Mouse (Mus musculus) activated CD4-positive, CD25-positive, alpha-beta regulatory T cell, adult 4 months (primary cell): ENCODE data around the gene Ulk3. TPM values are rescaled to one million over a fixed set of nuclear protein-coding genes. Genes with fewer than 3 reads are reported as not detected.

Experiments
- ATAC-seq: one replicate; pipeline ENCODE4 v1.8.0; 2017
- polyA plus RNA-seq, 2 experiments: library from polyadenylated mRNA; unstranded; fragments of 100-300 nt; shearing (Covaris generic); gene quantifications; one replicate each; pipeline ENCODE4 v1.2.1; 2017

Ulk3 gene
- polyA plus RNA-seq, 2 experiments from 2014 or later, result 25.1 to 29.3 TPM

DNA sequence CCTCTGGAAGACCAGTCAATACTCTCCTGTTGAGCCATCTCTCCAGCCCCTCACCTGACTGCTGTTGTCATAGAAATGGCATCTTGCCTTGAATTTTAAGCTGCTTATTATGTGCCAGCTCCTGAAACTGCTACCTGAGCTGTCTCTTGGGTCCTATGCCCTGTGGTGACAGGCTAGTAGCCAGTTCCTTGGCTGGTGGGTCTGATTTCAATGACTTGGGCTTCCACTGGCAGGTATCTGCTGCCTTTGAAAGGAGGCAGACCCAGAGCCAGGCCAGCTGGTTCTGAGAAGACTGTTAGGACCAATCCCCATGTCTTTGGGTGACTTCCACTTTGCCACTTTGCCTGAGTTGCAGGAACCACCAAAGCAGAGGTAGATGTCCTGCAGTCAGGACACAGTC is 14.9 kb upstream of the Ulk3 start:
- ATAC-seq, result no peak

DNA sequence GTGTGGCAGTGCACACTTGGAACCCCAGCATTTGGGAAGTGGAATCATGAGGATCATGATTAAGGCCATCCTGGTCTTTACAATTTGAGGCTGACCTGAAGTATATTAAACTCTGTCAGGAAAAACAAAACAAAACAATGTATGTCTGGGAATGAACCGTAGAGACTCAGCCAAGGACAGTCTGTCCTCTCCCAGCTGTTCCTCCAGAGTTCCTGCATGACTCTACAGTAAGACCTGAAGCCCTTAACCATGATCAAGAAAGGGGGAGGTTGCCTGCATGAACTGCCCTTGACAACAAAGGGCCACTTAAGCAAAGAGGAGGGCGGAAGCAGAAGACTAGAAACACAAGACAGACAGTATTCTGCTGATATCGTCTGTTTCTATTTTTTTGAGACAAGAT is 13.7 kb upstream of the Ulk3 start:
- no peak for ATAC-seq

DNA sequence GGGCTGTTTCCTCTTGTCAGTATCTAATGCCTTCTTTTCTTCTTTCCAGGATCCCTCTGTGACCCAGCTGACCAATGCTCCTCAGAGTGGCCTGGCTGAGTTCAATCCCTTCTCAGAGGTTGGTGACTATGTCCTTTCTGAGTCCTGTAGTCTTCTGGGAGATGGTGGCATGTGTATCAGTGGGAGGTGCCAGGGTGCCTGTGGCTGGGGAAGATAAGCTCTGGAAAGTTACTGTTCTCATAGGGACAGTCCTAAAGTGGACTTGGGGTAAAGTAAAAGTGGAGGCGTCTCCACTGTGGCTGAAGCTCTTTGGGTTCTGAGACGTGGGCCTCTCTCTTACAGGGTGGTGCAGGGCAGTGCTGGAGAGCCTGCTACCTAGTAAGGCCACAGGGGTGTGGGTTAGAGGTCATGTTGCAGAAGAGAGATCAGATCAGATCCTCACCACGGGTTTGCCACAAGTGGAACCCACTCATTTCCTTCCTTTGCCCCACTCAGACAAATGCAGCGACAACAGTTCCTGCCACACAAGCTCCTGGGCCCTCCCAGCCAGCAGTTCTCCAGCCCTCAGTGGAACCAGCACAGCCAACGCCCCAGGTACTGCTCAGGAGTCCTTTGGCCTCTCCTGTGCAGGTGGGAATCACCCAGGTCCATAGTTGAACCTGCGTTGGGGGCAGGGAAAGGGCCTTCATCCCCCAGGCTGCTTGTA is 12.0 kb upstream of the Ulk3 start:
- peak; percentile 43 for ATAC-seq

DNA sequence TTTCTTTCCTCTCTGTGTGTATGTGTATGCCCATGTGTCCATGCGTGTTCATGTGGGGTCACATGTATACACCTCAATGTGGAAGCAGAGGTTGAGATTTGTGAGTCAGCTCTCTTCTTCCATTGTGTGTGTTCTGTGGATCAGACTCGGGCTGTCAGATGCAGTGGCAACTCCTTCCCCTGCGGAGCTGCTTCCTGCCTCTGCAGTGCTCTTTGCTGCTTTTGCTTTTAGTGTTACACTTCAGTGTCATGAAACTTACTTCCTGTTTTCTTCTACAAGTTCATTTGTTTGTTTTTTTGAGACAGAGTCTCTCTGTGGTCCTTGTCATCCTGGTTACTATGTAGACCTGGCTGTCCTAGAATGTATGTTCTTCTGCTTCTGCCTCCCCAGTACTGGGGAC is 4.3 kb upstream of the Ulk3 start:
- no peak for ATAC-seq

DNA sequence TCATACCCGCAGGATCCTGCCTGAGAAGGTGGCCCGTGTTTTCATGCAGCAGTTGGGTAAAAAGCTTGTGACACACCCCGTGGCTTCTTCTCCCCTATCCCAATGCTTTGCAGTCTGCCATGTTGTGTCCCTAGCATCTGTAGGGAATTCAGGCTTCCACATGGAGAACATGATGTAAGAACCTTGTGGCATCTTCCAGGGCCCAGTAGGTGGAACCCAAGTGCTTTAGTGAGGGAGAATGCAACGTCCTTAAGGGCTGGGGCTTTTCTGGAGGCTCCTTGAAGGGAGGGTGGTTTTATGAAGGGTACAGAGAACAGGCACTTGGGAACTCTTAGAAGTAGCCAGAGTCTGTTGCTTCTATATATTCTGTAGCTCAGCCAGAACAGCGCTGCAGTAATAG is 1.5 kb downstream of the Ulk3 start:
- no peak for ATAC-seq

DNA sequence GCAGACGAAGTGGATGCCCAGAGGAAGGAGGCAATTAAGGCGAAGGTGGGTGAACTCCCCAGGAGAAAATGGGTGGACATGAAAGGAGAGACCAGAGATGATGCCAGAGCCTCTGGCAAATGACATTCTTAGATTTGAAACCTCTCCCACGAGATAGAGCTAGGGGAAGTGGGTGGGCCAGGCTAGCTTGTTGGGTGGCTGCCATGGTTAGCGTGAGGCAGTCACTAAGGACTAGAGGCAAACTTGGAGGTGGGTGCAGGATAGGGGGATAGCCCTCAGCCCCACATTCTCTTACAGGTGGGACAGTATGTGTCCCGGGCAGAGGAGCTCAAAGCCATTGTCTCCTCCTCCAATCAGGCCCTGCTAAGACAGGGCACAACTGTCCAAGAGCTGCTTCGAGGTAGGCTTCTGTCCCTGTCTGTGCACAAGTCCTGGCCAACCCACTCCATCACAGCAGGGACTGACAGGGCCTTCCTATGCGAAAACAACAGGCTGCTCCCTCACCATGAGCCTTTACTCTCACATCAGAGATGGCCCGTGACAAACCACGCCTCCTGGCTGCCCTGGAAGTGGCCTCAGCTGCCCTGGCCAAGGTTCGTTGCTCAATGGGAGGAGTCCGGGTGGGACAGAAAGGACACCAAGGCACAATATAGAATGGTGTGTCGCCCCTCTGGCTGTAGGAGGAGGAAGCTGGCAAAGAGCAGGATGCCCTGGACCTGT is 4.4 kb downstream of the Ulk3 start:
- ATAC-seq, result no peak

DNA sequence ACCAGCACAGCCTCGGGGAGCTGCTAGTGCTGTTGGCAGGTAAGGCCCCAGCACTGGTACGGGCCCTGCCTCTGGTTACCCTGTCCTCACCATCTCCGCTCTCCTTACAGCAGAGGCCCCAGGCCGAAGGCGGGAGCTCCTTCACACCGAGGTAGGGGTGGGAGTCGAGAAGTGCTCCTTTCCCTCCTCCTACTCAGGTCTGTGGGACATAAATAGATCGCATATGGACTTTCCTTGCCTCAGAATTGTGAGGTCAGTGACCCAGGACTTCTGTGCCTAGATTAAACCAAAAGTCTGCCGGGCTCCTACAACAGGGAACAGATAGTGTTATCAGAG is 4.9 kb downstream of the Ulk3 start:
- ATAC-seq, result no peak

DNA sequence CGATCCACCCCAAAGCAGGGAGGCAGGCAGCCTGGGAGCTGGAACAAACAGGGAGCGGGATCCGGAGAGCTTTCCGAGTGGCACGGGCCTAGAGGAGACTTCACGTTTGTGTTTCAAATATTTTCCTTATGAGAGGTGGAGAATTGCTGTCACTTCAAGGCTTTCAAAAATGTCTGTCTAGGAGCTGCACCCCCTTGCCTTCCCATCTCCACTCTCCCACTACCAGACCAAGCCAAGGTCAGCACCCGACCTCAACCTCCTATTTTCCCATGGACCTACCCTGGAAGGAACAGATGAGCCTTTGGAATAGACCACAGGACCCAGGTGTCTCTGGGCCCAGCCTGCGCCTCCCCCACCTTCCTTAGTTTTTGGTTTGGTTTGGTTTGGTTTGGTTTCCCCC is 8.0 kb downstream of the Ulk3 start:
- ATAC-seq, result no peak

DNA sequence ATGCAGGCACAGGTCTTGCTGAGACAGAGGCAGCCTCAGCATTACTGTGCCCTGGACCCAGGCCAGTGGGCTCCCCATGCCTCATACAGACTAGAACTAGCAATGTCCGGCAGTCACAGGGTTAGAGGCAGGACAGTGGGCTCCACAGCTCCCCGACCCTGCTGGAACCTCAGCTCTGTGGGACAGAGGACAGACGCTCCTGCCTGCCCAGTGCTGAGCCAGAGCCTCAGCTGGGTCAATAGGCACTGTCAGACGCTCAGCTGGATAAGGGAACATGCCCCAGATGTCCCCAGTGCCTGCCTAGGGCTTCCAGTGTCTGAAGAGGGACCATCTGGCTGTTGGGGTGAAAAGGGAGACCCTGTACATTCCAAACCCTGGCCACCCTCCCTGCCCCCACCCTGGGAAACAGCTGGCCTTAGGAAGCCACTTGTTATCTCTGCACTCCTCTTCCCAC is 8.7 kb downstream of the Ulk3 start:
- ATAC-seq, result no peak

DNA sequence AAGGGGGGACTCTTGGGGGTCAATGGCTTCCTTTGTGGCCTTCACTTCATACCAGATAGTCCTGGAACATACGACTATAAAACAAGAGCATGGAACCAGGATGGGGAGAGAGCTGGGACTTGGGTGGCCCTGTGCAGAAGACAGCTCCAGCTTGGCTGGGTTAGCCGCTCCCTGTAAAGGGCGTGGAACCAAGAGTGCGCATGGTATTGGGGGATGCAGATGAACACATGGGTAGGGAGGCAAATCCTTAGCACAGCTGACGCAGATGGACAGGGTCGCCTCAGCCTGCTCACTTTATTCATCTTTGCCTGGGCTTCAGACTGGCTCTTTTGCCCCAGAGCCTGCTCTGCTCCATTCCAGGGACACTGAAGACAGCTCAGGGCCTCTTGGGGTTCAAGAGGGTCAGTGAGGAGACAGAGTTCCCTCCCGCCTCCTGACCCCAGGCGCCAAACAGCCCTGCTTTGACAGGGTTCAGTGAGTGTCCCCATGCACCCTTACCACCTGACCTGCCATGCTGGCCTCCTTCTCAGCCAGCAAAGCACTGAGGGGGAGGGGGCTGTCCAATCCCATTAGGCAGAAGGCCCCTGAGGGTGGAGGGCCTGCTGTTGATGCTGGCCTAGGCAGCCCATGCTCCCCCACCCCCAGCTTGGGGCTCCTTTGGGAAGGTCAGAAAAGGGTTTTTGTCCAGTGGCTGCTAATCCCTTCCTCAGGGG is 9.8 kb downstream of the Ulk3 start:
- ATAC-seq, result no peak

DNA sequence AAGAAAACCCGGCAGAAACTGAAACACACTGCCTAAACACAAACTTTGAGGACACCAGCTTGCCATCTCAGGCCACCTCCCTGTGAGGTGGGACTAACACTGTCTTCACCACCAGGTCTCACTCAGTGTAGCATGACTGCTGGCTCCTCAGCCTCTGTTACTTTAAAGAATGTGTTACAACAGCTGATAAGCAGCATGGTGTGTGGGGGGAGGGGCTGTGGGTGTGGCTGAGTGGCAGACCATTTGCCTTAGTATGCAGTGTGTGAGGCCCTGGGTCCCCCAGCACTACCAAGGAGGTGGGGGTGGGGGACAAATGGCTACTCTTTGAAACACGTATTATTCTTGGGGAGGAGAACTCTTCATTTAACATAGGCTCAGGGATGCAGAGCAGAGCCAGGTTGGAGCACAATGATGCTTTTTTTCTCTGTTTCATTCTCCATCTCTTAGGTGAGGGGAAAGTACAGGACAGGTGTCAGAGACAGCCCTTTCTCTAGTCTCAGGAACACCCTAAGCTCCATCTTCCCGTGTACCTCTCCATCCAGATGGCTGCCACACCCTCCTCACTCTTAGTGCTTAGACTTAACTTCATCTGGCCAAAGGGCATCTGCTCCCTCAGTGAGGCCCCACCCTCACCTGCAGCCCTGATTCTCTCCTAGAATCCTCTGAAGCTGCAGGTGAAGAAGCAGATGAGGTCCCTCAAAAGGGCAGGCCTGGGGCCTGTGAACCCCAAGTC is 11.5 kb downstream of the Ulk3 start:
- ATAC-seq, result no peak

DNA sequence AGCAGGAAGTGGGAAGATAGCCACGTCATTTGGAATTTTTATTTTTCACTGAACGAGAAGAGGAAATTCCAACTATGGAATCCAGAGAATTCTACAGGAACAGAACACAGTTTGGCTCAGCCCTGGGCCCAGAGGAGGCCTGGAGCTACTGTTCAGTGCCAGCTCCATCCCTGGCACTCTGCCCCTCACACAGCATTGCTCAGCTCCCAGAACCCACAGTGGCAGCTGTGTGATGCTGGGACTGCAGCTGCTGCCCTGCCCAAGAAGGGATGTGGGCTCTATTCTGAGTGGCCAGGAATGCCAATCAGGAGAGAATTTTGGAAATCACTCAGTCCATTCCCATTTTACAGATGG is 12.1 kb downstream of the Ulk3 start:
- ATAC-seq, result no peak

DNA sequence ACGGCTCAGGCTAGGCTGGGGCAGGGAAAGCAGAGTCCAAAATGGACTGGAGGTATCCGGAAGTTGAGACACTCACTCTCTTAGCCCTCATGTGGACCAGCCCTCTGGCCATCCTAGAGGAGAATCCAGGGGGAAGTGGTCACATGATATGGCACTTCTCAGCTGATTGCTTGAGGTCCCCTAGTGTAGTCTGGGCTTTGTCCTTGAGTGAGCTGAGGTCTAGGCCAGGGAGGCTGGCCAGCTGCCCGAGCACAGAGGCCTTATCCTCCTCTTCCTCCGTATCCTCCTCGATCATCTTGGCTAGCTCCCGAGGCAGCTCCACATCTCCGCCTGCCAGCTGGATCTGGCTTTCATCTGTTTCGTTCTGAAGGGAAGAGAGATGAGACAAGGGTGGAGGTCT is 12.8 kb downstream of the Ulk3 start:
- ATAC-seq, result no peak

DNA sequence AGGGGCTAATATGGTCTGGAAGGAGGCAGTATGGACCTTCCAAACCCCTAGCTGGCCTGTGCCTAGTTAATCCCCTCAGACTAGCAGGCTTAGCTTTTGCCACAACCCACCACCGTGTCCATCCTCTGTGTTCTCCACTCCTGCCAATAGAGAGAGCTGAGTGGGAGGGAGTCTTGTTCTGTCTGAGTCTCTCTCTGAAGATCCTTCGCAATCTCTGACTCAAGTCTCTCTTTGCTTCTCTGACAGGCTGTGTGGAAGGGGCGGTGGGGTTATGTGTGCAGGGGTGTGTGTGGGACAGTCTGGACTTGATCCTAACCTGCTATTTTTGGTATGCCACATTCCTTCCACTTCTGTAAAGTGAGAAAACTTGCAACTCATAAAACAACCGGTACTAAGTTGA is 15.6 kb downstream of the Ulk3 start:
- ATAC-seq, result no peak

DNA sequence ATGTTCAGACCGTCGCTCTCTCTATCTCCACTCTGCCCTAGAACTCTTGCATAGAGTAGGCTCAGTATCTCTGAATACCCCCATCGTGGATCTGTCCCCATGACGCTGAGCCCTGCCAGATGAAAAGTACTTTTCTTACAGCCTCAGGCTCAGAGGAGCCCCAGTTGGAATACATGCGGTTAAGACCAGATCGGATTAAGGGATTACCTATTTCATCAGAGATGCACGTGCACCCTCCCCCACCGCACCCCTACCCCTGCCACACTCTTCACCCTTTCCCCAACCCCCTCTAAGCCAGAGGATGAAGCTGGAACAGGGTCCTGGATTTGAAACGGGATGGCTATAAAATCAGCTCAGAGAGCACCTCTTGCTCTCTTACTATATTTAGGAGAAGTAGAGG is 16.3 kb downstream of the Ulk3 start:
- no peak for ATAC-seq

DNA sequence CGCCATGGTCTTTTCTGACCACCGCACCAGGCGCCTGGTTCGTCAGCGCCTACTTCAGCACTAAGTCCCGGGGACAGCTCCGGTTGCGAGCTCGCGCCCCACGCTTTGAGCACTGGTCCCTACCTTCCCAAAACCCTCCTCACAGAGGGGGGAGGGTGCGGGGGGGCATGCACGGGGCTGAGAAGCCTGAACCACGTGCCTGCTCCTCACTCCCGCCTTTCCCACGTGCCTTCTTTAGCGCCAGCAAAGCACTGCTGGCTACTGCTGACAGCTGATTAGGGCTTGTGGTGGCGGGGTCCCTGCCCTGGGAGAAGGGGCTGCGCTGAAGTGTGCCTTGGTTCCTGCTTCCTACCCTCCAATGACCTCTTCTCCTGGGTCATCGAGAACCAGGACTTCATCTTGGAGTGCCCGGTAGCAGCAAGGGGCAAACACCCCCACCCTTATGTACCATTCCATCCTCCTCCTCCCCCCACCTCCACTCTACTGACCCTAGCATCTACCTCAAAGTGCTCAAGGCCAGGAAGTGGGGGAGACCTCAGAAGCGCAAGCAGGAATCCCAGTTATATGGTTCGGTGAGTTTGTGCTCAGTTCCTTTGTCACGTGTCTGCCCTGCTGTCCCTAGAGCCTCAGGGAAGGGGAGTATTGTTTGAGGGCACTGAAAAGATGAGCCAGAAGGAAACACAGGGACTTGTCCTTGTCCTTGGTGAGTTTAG is 17.0 kb downstream of the Ulk3 start, which contains the start of gene Cplx3:
Gene Cplx3, minus strand, starts transcription at position 143 of the 713 bp plus-strand sequence.
- ATAC-seq, result no peak

DNA sequence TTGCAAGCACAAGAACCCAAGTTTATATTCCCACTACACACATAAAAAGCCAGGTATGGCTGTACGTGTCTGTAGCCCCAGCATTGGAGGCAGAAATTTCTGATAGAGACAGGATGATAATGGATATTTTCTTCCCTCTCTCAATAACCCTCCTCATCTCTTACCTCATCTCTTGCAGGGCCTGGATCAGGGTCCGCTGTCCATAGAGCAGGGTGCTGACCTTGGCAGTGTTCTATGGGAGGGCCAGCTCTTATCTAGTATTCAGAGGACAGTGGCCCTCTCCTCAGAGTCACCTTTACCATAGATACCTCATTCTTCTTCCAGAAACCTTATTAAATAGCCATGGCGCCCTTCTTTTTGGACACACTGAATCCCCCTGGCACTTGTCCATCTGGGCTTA is 20.6 kb downstream of the Ulk3 start:
- ATAC-seq, result no peak

DNA sequence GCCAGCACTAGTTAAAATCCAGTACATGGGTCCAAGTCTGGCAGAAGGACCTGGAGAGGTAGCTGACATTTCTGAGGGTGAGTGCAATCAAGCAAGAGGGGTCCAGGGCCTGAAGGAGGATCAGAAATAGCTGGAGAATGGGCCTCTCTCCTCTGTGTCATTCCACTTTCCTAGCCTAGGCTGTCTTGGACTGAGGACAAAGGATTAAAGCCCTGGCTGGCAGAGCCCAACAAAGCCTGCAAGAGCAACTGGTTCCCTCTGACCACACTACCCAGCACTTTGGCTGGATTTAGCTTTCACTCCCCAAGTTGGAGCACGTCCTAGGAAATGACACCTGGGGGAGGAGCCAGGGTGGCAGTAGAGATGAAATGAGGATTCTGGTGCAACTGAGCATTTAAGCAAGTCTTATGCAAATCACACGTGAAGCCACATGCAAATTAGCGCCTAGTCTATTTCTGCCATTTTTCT is 21.1 kb downstream of the Ulk3 start:
- no peak for ATAC-seq

DNA sequence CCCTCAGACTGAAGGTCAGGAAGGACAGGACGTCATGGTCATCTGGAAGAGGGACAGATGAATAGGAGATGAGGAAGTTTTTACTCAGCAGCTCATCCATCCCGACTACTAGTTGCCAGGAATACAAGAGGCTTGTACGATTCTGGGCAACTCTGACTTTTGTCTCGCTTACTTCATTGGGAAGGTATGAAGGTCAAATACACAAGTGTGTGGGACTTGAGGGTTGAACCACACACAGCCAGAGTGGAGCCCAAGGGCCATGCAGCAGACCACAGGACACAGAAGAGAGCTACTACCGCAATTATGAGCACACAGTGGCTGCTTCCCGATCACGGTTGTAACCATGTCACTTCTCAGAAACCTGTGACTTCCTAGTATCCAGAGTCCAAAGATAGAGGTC is 23.3 kb downstream of the Ulk3 start:
- no peak for ATAC-seq

DNA sequence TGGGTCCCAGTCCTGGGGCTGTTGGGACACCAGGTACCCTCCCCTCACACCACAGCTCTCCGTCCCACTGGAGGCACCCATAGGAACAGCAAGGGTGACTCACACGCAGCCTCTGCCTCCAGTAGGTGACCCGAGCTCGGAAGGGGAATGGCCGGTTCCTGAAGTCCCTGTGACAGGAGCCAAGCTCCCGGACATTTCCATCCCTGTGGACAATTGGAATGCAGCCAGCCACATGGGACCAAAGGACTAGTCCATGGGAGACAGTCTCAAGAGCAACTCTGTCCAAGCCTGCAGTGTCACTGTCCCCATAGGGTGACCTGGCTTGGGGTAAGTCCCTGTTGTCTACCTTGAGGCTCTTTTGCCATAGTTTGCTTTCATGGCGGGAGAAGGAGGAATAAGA is 24.7 kb downstream of the Ulk3 start:
- no peak for ATAC-seq

DNA sequence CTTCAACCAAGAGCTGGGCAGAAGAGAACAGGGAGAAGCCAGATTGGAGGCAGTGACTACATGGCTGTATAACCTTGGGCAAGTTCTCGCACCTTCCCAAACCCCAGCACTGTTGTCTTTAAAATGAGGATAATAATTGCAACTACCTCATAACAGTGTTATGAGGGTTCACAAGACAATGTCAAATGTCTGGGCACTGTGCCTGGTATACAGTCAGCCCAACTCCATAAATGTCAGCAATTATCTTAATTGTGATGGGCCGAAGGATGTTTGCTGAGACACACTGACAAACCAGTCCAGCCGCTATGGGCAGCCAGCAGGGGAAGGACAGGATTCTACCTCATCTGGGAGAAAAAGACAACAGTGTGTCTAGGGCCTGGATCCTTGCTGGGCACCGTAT is 25.5 kb downstream of the Ulk3 start:
- no peak for ATAC-seq

DNA sequence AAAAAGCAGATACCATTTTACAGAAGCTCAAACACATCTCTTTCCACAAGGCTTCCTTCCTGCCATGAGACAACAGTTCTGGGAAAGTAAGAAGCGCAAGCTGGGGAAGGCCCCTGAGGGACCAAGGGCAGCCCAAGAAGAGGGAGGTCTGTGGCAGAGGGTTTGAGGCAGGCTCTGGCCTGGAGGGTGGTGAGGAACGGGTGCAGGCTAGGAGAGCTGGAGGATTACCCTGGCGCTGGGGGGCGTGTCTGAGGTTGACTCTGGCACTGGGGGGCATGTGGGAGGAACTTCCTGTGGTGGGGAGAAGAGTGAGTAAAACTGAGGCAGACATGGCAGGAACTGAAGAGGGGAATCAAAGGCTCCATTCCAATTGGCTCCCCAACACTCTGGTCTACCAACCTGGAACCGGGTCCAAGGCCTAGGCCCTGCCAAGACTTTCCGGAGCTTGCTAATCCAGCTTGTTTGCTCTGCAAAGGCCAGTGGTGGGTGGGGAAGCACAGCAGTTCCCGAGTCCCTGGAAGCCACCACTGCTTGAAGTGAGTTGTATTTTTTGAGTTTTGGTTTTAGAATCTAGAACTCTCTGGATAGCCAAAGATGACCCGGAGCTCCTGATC is 28.4 kb downstream of the Ulk3 start:
- ATAC-seq, result no peak
